Mouse (Mus musculus): ENCODE data around the gene Ctcf. TPM values are rescaled to one million over a fixed set of nuclear protein-coding genes. Genes with fewer than 3 reads are reported as not detected.
"Not testable (repeated sequence)": the region's sequence is repeated elsewhere in the genome, so short reads cannot be mapped to it uniquely, and the experiment has no call there.

Ctcf gene
- 77.0 and 79.4 TPM in 2 replicates for polyA plus RNA-seq (2011; ENCODE audit: insufficient read depth, insufficient read length, low replicate concordance, missing spikeins)

GRCm38 (mm10) chr8:105636018-105636962 is at the start of gene Ctcf:
TSS of gene Ctcf (plus strand) at chr8:105636568.
- peak within 1 kb of the TSS; percentile 100 for H3K27ac ChIP-seq (ENCODE audit: control insufficient read depth, insufficient read depth, low read depth, low read length, poor library complexity)
- peak within 1 kb of the TSS; percentile 82 for H3K4me3 ChIP-seq (replicated peaks; ENCODE audit: control insufficient read depth, low read depth, low read length)
- peaks cover 2% of the 10 kb centered on the region for H3K4me1 ChIP-seq (ENCODE audit: control insufficient read depth, insufficient read depth, low read length)
- TF ChIP-seq CTCF (IDR thresholded peaks at IDR 0.05; ENCODE audit: control insufficient read depth, insufficient read depth, low read length): peak; percentile 29; the same call in 1 of the 2 replicates
- TF ChIP-seq POLR2A (IDR thresholded peaks at IDR 0.05; ENCODE audit: borderline replicate concordance, control insufficient read depth, low read depth, low read length): peak; percentile 74; the same call in 1 of the 2 replicates
- under 1% methylated on average over 99 of the region's 126 CpGs for WGBS

DNA sequence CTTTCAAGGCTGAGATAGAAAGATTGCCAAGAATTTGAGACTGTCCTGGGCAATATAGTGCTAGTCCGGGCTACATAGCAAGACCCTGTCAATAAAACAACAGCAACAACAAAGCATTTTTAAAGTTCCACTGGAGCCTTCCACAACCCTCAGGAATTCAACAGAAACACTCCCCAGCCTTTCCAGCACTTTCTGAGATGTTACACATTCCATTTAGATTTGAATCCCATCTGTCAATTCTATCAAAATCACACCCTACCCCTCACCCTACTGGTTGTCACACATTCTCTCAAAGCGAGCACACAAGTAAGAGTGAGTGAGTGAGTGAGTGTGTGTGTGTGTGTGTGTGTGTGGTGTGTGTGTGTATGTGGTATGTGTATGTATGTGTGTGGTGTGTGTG is 43.9 kb upstream of the Ctcf start:
- Histone ChIP-seq H3K4me3 (replicated peaks; ENCODE audit: control insufficient read depth, low read depth, low read length) (no peak overlapping the region), H3K4me1 (ENCODE audit: control insufficient read depth, insufficient read depth, low read length) (no peaks in the 10 kb centered on the region; the same call in 1 of the 2 replicates), H3K27ac (ENCODE audit: control insufficient read depth, insufficient read depth, low read depth, low read length, poor library complexity) (no peak overlapping the region)
- TF ChIP-seq CTCF (IDR thresholded peaks at IDR 0.05; ENCODE audit: control insufficient read depth, insufficient read depth, low read length) (no peak), POLR2A (IDR thresholded peaks at IDR 0.05; ENCODE audit: borderline replicate concordance, control insufficient read depth, low read depth, low read length) (no peak)
- WGBS: 78% methylated on average over 2 of the region's 2 CpGs

- WGBS: 76% methylated on average over 15 of the region's 15 CpGs
- TF ChIP-seq CTCF (IDR thresholded peaks at IDR 0.05; ENCODE audit: control insufficient read depth, insufficient read depth, low read length) (no peak), POLR2A (IDR thresholded peaks at IDR 0.05; ENCODE audit: borderline replicate concordance, control insufficient read depth, low read depth, low read length) (no peak)
- Histone ChIP-seq H3K4me3 (replicated peaks; ENCODE audit: control insufficient read depth, low read depth, low read length) (no peak overlapping the region), H3K27ac (ENCODE audit: control insufficient read depth, insufficient read depth, low read depth, low read length, poor library complexity) (no peak overlapping the region), H3K4me1 (ENCODE audit: control insufficient read depth, insufficient read depth, low read length) (no peaks in the 10 kb centered on the region; the same call in 1 of the 2 replicates)
Observed at GRCm38 (mm10) chr8:105593859-105594258, 42.5 kb upstream of the Ctcf start.

DNA sequence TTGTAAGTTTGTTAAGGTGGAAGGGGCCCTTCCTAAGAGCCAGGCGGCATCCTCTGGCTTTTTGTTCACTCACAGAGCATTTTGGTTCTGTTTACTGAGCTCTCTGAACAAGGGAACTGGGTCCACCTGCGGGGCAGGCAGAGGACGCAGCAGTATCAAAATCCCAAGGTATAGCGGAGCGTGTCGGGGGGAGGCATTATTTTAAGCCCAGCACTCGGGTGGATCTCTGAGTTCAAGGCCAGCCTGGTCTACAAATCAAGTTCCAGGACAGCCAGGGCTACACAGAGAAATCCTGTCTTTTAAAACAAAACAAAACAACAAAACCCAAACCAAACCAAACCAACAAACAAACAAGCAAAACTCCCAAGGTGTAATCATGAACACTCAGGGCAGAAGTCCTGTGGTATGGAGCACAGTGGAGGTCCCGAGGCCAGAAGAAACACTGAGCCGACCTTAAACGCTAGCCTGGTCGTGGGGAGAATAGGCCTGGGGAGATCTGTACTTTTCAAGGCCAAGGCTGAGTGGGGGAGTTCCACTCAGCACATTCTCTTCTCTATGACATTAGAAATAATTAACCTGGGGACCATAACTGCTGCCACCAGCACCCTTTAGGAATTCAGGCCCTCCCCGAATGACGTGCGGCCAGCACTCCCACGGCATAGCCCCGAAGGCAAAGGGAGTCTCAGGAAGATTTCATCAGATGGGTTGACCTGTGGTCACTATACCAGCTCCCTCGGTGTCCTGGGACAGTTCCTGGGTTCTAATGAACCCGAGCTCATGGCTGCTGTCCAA is 41.7 kb upstream of the Ctcf start:
- TF ChIP-seq POLR2A (IDR thresholded peaks at IDR 0.05; ENCODE audit: borderline replicate concordance, control insufficient read depth, low read depth, low read length): no peak
- TF ChIP-seq CTCF (IDR thresholded peaks at IDR 0.05; ENCODE audit: control insufficient read depth, insufficient read depth, low read length): no peak
- no peak overlapping the region for H3K27ac ChIP-seq (ENCODE audit: control insufficient read depth, insufficient read depth, low read depth, low read length, poor library complexity)
- 81% methylated on average over 18 of the region's 18 CpGs for WGBS
- no peaks in the 10 kb centered on the region; the same call in 1 of the 2 replicates for H3K4me1 ChIP-seq (ENCODE audit: control insufficient read depth, insufficient read depth, low read length)
- H3K4me3 ChIP-seq (replicated peaks; ENCODE audit: control insufficient read depth, low read depth, low read length): no peak overlapping the region

DNA sequence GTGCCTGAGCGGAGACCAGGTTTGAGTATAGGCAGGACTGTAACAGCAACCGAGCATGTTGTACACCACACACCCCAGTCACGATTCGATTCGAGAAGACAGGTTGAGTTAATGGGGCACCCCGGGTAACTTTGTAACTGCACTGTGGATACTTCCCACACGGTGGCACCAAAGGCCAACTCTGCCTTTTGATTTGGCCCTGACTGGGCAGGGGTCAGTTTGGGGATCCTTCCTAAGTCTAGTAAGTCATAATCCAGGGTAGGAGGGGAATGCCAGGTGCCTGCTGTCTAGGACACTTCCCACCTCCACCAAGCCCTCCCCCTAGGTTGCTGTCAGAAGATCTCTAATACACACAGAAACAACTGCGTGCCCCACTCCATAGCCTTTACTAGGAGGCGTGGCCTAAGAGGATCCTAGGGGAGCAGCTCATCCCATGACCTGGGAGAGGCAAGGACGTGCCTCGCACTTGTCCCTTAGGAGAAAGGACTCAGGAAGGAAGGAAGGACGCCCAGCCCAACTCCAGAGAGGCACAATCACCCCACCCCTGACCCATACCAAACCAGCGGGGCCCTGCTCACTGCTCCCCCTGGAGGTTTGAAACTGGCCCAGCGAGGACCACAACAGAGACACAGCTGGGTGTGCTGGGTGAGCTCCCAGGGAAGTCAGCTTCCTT is 39.9 kb upstream of the Ctcf start:
- Histone ChIP-seq H3K4me3 (replicated peaks; ENCODE audit: control insufficient read depth, low read depth, low read length) (peak overlapping the region; percentile 63), H3K4me1 (ENCODE audit: control insufficient read depth, insufficient read depth, low read length) (no peaks in the 10 kb centered on the region; the same call in 1 of the 2 replicates), H3K27ac (ENCODE audit: control insufficient read depth, insufficient read depth, low read depth, low read length, poor library complexity) (no peak overlapping the region)
- TF ChIP-seq CTCF (IDR thresholded peaks at IDR 0.05; ENCODE audit: control insufficient read depth, insufficient read depth, low read length): peak; percentile 89
- TF ChIP-seq POLR2A (IDR thresholded peaks at IDR 0.05; ENCODE audit: borderline replicate concordance, control insufficient read depth, low read depth, low read length): no peak
- WGBS: 2% methylated on average over 14 of the region's 14 CpGs

DNA sequence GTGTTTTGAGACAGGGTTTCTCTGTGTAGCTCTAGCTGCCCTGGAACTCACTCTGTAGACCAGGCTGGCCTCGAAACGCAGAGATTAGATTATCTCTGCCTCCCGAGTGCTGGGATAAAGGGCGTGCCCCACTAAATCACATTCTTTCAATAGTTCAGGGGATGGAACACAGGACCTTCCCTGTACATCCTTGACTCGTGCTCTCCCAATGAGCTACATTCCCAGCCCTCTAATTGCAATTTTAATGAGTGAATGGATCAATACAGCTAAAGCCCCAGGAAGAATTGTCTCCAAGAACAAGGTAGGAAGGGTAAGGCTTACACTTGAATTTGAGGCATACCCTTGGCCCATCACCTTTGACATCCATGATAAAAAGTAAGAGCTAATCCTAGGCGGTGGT is 37.6 kb upstream of the Ctcf start:
- WGBS: 75% methylated on average over 6 of the region's 6 CpGs

GRCm38 (mm10) chr8:105601301-105601700 is 35.1 kb upstream of the Ctcf start:
- TF ChIP-seq POLR2A (IDR thresholded peaks at IDR 0.05; ENCODE audit: borderline replicate concordance, control insufficient read depth, low read depth, low read length) (no peak), CTCF (IDR thresholded peaks at IDR 0.05; ENCODE audit: control insufficient read depth, insufficient read depth, low read length) (no peak)
- H3K4me1 ChIP-seq (ENCODE audit: control insufficient read depth, insufficient read depth, low read length): peaks cover 2% of the 10 kb centered on the region; the same call in 1 of the 2 replicates
- no peak overlapping the region for H3K4me3 ChIP-seq (replicated peaks; ENCODE audit: control insufficient read depth, low read depth, low read length)
- H3K27ac ChIP-seq (ENCODE audit: control insufficient read depth, insufficient read depth, low read depth, low read length, poor library complexity): no peak overlapping the region
- WGBS: 85% methylated on average over 5 of the region's 5 CpGs

More for the DNA sequence above, 37.6 kb upstream of the Ctcf start:
- TF ChIP-seq POLR2A (IDR thresholded peaks at IDR 0.05; ENCODE audit: borderline replicate concordance, control insufficient read depth, low read depth, low read length): no peak
- no peak for TF ChIP-seq CTCF (IDR thresholded peaks at IDR 0.05; ENCODE audit: control insufficient read depth, insufficient read depth, low read length)
- no peak overlapping the region for H3K4me3 ChIP-seq (replicated peaks; ENCODE audit: control insufficient read depth, low read depth, low read length)
- H3K27ac ChIP-seq (ENCODE audit: control insufficient read depth, insufficient read depth, low read depth, low read length, poor library complexity): no peak overlapping the region
- H3K4me1 ChIP-seq (ENCODE audit: control insufficient read depth, insufficient read depth, low read length): no peaks in the 10 kb centered on the region; the same call in 1 of the 2 replicates

- H3K4me3 ChIP-seq (replicated peaks; ENCODE audit: control insufficient read depth, low read depth, low read length); H3K27ac ChIP-seq (ENCODE audit: control insufficient read depth, insufficient read depth, low read depth, low read length, poor library complexity); H3K4me1 ChIP-seq (ENCODE audit: control insufficient read depth, insufficient read depth, low read length): not testable (repeated sequence)
- WGBS: 47% methylated on average over 3 of the region's 3 CpGs
Observed at GRCm38 (mm10) chr8:105602540-105602939, 33.8 kb upstream of the Ctcf start.
